Mouse (Mus musculus): Measurements from ENCODE around the gene Fkbpl. TPM values are rescaled to one million over a fixed set of nuclear protein-coding genes. Genes with fewer than 3 reads are reported as not detected.
A peak's percentile ranks its signal among the peaks of the same experiment; 100 is the strongest.

The Fkbpl gene
- total RNA-seq (2014; fragmentation: Nextera tagmentation): 5.5 TPM in 2 replicates
- 14.7 and 26.2 TPM in 2 replicates for total RNA-seq (2017)

DNA sequence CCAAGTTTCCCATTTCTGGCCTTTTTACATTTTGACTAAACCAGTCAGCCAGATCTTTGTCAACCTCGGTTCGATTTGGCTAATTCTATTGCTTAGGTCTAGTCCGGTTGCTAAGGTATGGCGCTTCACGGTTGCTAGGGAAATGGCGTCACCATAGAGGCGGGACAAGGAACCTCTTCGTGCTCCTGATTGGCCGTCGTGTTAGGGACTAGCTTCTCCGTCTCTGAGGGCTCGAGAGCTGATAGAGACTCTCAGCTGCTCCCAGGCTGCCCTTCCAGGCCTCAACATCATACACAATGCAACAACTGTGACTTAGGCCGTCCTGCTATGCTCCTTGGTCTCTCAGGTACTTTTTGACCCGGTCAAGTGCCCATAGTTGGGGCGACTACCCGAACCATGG lies at the start of gene Fkbpl:
Fkbpl (plus strand) TSS at position 157 of the 400 bp plus-strand sequence.
- peak; percentile 86 for ATAC-seq (replicated peaks; ENCODE audit: low FRiP score, low TSS enrichment, poor library complexity, severe bottlenecking)

DNA sequence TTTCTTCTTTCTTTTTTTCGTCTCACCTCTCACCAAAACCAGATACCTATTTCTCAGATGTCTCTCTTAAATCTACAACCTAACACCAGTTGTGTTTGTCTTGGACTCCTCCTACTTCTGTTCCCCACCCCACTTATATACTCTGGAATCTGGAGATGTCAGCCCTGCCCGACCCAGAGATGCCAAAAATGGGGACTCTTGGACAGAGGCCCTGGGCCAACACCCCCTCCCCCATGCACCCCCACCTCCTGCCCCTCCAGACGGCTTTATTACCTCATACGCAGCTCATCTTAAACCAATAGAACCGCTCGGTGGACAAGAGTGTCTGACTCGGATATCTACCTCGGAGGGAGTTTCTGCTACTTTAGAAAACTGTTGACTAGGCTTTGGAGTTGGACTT lies 48.5 kb upstream of the Fkbpl start:
- no peak for ATAC-seq (replicated peaks; ENCODE audit: low FRiP score, low TSS enrichment, poor library complexity, severe bottlenecking)

DNA sequence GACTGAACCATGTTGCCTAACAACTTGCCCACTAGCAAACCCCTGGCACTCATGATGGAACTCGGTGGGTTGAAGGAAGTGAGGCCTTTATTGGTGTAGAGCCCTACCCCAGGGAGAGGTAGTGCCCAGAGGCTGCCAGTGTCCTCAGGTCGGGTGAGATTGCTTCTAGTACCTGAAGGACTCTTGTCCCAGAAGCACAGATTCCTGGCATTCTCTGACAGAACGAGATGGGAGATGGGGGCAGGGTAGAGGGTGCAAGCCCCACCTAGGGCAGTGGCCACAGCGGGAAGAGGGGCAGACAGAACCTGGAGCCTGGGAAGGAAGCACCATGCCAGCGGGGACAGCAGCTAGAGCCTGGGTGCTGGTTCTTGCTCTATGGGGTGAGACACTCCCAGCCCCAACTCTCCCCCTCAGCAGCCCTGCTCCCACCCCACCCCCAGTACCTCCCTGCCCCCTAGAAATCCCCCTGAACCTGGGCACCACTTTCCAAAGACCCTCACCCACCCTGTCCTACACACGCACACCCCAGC lies 46.9 kb upstream of the Fkbpl start, which contains the start of gene Ager:
Ager (plus strand) TSS at position 297 of the 530 bp plus-strand sequence.
- no peak for ATAC-seq (replicated peaks; ENCODE audit: low FRiP score, low TSS enrichment, poor library complexity, severe bottlenecking)

DNA sequence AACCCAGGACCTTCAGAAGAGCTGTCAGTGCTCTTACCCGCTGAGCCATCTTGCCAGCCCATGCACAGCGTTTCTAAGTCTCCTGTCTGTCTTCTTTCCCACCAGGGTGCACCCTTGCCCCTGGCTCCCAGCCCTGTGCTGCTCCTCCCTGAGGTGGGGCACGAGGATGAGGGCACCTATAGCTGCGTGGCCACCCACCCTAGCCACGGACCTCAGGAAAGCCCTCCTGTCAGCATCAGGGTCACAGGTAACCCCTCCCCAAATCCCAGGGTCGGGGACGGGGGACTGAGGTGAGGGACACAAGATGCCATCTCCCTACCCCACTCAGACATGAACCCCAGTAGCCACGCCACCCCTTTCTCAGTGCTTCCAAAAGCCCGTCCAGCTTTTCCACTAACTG lies 44.7 kb upstream of the Fkbpl start:
- ATAC-seq (replicated peaks; ENCODE audit: low FRiP score, low TSS enrichment, poor library complexity, severe bottlenecking): no peak

DNA sequence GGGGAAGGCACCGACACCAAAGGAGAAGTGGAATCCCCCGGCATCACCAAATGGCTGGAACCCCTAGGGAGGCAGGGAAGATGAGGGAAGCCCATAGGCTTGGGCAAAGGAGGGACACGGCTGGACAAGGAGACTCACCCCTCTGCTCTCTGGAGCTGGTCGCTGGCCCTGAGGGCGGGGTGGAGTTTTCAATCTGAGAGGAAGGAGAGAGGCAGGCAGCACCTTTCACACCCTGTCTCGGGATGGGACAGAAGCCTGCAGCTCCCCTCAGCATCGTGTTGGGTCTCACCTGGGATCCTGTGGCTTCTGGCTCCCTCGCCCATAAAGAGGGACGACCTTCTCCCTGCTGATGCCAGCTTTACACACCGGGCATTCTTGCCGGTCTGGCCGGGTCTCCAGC lies 42.8 kb upstream of the Fkbpl start:
- no peak for ATAC-seq (replicated peaks; ENCODE audit: low FRiP score, low TSS enrichment, poor library complexity, severe bottlenecking)

DNA sequence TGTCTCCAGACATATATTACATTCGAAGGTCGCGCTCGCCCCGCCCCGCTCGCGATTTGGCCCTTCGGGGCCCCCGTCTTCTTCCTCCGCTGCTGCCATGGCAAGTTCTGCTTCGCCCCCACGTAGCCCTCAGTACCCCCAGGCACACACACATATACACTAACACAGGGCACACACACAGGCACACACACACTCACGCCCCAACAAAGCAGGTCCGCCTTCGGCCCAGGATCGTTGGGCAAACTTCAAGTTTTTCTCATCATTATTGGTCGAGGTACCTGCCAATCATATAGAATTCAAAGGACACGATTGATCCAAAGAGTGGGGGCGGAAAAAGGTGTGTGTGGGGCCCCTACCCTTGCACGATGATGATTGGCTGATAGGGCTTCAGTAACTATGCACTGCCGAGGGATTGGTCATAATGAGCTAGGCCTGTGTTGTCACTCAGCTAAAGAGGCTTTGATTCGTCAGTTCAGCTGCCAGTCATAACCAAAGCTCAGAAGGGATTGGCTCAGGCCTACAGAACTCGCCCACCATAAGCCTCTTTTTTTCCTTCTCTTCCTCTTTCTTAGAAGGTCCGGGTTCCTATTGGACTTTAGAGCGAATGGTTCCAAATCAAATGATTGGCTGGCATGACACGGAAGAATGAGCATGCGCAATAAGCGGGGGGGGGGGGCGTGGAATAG lies 41.0 kb upstream of the Fkbpl start, which contains the start of gene Rnf5:
Rnf5 (minus strand) TSS at position 316 of the 686 bp plus-strand sequence.
- peak; percentile 84 for ATAC-seq (replicated peaks; ENCODE audit: low FRiP score, low TSS enrichment, poor library complexity, severe bottlenecking)

DNA sequence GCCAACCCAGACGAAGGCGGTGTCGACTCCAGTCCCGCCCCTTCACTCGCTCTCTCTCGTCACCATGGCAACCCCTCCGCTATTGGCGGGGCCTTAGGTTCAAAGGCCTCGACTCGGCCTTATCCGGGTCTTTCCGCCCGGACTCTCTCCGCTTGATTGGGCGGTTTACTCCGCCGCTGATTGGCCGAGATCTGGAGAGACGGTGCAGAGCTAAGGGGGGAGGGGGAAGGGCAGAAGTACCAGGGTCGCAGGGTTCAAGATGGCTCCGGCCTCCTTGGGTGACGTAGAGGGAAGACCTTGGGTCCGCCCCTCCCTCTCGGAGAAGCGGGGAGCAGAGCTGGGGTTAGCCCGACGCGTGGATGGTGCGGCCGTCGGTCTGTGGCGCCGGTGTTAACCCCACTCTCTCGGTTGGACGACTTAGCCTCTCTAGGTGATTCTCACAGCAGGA lies 40.5 kb upstream of the Fkbpl start, which contains the start of gene Agpat1:
Agpat1 (plus strand) TSS at position 202 of the 448 bp plus-strand sequence.
- peak; percentile 73 for ATAC-seq (replicated peaks; ENCODE audit: low FRiP score, low TSS enrichment, poor library complexity, severe bottlenecking)

DNA sequence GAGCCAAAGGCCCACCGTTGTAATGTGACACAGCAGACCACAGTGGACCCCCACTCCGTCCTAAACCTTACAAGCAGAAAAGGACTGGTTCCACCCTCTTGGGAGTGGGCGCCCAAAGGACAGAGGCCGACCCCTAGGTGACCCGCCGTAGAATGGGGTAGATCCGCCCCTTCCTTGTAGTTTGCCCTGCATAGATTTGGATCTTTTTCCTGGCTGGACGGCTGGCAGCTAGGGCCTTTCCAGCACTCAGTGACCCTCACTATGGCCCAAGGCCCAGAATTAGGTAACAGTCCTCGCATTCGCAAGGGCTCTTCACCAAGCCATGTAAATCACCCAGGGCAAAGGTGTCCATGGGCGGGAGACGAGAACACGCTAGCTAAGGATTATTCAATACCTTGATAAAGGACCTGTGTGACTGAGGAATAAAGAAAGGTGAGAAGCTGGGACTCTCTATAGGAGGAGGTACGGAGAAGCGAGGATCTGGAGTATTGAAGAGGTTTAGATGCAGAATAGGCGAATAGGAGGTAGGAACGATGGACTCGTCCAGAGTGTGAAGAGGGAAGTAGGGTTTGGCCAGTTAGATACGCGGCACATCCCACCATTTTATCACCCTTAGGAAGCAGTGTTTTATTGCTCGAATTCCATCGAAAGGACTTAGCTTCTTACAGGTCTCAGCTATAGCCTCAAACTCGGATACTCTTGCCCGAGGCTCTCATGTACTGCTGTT lies 39.9 kb upstream of the Fkbpl start:
- ATAC-seq (replicated peaks; ENCODE audit: low FRiP score, low TSS enrichment, poor library complexity, severe bottlenecking): no peak

DNA sequence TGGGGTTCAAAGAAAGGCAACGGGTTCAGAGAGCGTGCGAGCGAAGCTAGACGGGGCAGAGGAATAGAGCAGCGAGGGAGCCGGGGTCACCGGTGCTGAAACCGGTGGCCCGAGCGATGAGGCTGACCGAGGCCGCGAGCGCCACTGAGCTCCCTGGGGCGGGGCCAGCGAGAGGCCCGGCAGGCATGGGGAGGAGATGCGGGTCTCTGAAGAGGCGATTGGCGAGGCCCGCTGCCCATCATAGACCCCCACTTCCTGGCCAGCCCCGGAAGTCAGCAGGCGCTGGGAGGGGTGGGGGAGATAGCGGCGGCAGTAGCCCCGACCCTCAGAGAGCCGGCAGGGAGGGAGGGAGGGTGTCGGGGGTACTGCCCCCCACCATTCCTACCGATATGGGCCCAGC lies 39.0 kb upstream of the Fkbpl start:
- ATAC-seq (replicated peaks; ENCODE audit: low FRiP score, low TSS enrichment, poor library complexity, severe bottlenecking): peak; percentile 49

DNA sequence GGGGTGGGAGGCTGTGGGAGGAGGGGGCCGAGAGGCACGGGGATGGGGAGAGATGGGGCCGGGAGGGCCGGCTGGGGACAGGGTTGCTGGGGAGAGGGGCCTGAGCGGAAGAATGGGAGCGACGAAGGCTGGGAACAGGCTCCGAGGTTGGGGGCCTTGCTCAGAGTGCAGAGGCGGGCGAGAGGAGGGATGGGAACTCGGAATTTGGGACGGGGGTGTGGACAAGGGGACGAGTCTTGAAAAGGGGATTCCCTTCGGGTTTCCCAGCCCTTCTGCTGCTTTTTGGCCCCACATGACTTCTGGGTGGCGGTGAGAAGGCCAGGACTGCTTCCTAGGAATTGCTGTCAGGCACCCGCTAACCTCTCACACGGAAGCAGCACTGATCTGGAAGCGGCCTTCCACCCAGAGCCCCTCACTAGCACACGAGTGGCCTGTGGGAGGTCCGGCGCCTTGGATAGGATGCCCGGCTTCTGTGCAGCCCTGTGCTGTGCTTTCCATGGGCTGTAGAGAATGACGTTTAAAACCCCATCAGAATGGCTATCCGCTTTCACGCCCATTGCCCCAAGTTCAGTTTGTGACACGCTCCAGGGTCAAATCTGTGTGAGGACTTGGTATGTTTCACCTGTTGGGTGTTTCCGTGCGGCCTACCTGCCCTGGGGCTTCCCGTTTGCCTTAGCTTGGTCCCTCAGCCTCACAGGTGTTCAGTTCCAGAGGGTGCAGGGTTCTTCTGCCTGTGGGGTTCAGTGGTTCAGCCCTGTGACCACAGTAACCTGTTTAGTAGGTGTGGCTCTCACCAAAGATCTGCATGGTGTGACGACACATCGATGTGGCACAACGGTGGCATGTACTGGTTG lies 38.2 kb upstream of the Fkbpl start:
- ATAC-seq (replicated peaks; ENCODE audit: low FRiP score, low TSS enrichment, poor library complexity, severe bottlenecking): no peak

DNA sequence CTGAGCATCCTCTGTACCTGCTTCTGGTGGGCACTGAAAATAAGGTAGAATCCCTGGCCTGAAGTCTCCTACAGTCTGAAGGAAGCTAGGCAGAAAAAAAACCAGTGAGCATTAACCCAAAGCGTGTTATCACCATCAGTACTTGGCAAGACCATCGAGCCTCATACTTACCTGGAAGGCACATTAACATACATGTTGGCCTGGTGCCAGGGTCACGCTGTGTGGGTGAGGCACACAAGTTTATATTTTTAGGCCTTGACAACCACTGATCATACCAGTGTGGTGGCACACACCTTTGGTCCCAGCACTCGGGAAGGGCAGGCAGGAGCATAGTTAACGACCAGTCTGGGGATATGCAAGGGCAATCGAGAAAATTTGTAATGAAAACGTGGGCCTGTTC lies 36.6 kb upstream of the Fkbpl start:
- no peak for ATAC-seq (replicated peaks; ENCODE audit: low FRiP score, low TSS enrichment, poor library complexity, severe bottlenecking)

DNA sequence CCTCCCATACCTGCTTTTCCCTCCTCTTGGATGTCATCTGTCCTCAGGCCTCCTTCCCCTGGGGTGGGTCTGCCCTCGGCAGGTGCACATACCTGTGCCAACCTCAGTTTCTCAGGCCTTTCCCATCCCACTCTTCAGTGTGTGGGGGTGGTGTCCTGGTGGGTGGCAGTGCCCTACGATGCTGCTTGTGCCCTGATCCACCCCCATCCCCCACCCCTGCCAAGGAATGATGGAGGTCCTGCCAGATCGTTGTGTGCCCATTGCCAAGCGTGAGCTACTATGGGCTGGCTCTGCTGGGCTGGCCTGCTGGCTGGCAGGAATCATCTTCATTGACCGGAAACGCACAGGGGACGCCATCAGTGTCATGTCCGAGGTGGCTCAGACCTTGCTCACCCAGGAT lies 33.5 kb upstream of the Fkbpl start:
- no peak for ATAC-seq (replicated peaks; ENCODE audit: low FRiP score, low TSS enrichment, poor library complexity, severe bottlenecking)

DNA sequence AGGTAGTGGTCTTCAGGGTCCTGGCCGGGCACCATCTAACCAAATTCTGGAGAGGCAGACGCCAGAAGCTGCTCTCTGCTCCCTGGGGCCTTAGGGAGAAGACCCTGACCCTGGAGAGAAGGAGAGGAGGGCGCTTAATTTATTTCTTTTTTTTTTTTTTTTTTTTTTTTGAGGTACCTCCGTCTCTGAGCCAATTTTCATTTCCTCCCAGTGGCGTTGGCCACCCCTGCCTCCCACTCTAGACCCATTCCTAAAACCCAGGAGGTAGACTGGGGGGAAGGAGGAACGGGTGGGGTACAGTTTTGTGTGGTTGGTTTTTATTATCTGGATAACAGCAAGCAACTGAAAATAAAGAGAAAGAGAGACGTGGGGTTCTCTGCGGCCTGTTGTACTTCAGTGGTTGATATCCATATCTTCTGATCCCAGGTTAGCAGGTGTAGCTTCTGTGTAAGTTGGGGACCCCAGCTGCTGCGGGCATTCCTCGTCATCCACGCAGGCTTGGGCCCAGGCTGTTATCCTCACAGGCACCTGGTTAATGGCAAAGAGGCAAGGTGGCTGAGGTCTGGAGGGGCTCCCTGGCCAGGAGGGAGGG lies 31.4 kb upstream of the Fkbpl start:
- ATAC-seq (replicated peaks; ENCODE audit: low FRiP score, low TSS enrichment, poor library complexity, severe bottlenecking): peak; percentile 81

DNA sequence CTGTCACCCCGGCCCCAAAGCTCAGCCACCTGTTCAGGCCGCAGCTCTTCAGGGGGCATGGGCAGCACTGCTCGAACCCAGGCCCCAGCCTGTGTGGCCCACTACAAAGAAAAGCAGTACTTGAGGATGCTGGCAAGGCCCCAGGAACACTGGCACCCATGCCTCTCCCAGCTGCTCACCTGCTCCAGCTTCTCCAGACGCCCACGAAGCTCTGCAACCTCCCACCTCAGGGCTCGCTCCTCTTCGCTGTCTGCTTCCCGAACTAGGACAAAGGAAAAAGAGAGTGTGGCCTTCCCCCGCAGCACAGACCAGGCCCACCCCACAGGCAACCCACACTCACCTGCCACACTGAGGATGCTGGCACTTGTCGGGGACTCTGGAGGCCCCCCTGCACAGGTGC lies 30.7 kb upstream of the Fkbpl start:
- ATAC-seq (replicated peaks; ENCODE audit: low FRiP score, low TSS enrichment, poor library complexity, severe bottlenecking): no peak

DNA sequence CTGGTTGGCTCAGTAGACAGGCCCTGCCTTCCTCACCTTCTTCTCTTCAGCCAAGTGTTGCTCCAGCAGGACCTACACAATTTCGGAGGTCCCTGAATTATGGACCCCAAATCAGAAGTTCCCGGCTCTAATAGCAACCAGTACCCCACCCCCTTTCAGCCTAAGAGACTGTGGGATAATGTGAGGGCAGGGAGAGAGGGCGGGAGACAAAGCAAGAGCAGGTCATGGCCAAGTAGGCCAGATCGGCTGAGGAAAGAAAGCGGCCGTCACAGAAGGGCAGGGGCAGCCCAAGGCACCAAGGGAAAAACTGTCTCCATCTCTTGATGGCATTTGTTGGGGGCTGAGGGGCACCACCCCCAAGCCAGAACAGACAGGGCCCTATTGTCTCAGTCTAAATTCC lies 28.7 kb upstream of the Fkbpl start, which contains the start of gene Egfl8:
Egfl8 (minus strand) TSS at position 101 of the 400 bp plus-strand sequence.
- ATAC-seq (replicated peaks; ENCODE audit: low FRiP score, low TSS enrichment, poor library complexity, severe bottlenecking): no peak

DNA sequence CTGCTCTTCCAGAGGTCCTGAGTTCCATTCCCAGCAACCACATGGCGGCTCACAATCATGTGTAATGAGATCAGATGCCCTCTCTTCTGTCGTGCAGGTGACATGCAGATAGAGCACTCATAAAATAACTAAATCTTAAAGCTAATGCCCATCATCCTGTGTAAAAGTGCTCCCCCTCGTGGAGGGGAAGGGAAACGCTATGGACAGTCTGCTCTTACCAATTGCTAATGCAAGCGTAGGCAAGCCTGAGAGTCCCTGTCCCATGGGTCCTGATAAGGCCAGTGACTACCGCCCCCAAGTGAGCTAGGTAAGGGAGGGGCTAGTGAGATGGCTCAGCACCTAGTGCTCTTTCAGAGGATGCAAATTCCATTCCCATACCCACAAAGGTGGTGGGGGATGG lies 25.6 kb upstream of the Fkbpl start:
- peak; percentile 79 for ATAC-seq (replicated peaks; ENCODE audit: low FRiP score, low TSS enrichment, poor library complexity, severe bottlenecking)

DNA sequence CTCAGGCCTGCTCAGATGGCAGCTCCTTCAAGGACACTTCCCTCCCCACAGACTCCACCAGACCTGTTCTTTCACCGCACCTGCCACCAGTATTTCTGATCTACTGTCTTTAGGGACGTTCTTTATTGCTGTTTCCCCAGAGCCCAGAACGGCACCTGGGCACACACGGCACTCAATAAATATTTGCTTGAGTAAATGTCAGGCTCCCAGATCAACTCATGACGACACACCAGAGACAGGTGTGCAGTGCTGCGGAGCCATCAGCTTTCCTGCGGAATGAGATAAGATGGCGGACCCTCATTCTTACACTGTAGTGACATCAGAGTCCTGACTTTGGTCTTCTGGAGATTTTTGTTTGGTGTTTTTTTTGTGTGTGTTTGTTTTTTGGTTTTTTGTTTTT lies 23.6 kb upstream of the Fkbpl start:
- no peak for ATAC-seq (replicated peaks; ENCODE audit: low FRiP score, low TSS enrichment, poor library complexity, severe bottlenecking)

DNA sequence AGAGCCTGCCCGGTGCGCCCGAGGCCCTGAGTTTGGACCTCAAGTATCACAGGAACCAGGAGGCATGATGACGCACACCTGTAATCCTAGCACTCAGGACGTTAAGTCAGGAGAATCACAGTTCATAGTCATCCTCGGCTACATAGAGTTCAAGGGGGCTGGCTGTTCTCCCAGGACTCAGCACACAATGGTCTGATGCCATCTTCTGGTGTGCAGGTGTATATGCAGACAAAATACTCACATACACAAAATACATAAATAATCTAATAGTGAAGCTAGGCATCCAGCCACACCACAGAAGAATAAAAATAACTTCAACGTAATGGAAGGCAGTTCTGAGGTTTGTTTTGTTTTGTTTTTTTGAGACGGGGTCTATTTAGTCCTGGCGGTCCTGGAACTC lies 21.4 kb upstream of the Fkbpl start:
- no peak for ATAC-seq (replicated peaks; ENCODE audit: low FRiP score, low TSS enrichment, poor library complexity, severe bottlenecking)

DNA sequence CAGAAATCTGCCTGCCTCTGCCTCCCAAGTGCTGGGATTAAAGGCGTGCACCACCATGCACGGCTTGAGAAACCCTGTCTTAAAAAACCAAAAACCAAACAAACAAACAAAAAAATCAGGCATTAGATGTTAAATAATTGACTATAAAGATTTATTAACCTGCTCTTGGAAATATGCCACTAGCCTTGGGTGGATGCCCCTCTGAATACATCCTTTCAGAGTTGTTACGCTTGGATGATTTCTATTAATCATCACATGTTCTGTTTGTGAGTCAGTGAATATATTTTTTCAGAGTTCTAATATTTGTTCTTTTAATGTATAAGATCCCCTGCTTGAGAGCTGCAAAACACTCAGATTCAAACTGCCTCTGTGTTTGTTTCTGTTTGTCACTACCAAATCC lies 19.6 kb upstream of the Fkbpl start:
- ATAC-seq (replicated peaks; ENCODE audit: low FRiP score, low TSS enrichment, poor library complexity, severe bottlenecking): no peak

All from megakaryocyte-erythroid progenitor cell, adult 5-6 weeks (primary cell).